Mouse (Mus musculus) retina, postnatal 7 days (tissue): ENCODE data around the gene Adgrl1.
A peak's percentile ranks its signal among the peaks of the same experiment; 100 is the strongest.
"Not testable (repeated sequence)": the region's sequence is repeated elsewhere in the genome, so short reads cannot be mapped to it uniquely, and the experiment has no call there.

Source experiments
- DNase-seq: peaks from one replicate; pipeline ENCODE4 v3.0.0-alpha.2; 2012; ENCODE audit warnings: low read depth, low spot score

Gene Adgrl1

DNA sequence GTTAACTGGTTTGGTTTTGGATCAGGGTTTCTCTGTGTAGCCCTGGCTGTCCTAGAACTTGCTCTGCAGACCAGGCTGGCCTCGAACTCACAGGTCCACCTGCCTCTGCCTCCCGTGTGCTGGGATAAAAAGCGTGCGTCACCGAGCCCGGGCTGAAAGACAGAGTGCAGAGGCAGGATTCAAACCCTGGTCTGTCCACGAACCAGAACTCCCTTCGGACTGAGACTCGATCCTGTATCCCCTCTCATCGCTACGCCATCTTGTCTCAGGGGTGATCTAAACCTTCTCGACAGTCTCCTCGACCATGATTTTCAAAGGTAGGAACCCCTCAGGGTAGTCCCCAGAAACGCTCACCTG, 54.8 kb downstream of the Adgrl1 start:
- no peak for DNase-seq

DNA sequence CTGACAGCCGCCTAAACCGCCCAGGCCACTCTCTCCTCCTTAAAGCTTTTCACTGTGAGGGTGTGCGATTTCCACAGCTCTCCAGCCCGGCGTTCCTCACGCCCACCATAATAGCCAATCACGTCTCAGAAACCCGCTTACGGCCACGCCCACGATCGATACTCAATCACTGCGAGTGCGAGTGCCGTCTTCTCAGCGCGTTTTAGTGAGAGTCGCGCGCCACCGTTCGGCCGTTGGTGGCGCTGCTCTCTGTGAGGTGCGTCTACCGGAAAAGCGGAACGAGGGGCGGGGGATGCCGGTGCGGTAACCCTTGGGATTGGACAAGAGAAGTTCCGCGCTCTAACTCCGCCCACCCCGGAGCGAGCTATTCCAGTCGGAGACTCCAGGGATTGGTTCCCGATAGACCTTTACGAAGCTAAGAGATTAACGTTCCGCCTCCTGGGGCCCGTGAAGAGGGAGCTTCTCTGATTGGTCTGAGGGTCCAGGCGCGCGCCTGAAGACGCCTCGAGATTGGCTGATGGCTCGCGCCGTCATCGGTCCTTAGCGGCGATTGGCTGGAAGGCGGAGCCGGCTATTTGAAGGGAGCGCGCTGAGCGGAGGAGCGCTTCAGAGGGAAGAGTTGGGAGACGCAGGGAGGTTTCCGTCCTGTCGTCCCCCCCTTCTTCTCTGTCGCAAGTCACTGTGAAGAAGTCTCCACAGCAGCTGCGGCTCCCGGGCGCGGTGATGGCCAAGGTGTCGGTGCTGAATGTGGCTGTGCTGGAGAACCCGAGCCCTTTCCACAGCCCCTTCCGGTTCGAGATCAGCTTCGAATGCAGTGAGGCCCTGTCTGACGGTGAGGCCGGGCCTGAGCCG, 55.4 kb downstream of the Adgrl1 start, which contains the start of the genes Gm10644 and Asf1b:
TSS of gene Gm10644 (minus strand) at position 100 of the 852 bp plus-strand sequence.
TSS of gene Asf1b (plus strand) at position 402 of the 852 bp plus-strand sequence.
- DNase-seq, result peak; percentile 99

- DNase-seq, result no peak
Measured at GRCm38 (mm10) chr8:83955958-83956218, 56.0 kb downstream of the Adgrl1 start.

- no peak for DNase-seq
Measured at GRCm38 (mm10) chr8:83956789-83957188, 56.9 kb downstream of the Adgrl1 start.

DNA sequence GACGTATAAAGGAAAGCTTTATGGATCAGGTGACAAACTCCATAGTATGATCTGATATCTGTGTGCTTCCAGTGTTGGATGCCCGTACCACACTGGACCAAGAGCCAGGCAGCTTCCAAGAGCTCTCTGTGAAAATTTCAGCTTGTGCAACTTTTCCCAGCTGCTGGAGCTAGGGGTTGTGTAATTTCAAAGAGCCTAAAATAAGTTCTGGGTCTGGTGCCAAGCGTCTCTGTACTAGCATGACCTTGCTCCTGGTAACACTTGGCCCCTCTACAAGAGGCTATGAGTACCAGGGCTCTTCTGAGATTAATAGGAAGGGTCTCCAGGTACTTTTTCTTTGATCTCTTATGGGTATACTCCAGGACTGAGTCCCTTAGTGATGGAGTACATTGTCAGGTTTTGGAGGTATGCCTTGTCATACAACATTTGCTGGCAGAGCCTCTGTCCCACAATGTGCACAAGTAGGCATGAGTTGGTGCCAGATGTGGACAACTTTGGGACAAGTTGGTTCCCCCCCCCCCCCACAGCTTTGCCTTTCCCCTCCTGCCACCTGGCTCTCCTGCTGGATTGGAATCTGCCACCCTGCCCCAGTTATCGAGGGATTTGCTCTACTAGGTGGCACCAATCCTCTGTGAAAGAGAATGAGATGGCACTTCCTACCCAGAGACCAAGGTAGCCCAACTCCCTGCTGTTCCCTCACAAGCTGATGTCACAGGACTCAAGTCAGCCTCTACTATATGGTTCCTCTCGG, 64.3 kb downstream of the Adgrl1 start:
- DNase-seq, result no peak

- DNase-seq, result no peak
Measured at GRCm38 (mm10) chr8:83967701-83968100, 67.8 kb downstream of the Adgrl1 start.

- DNase-seq, result no peak
Measured at GRCm38 (mm10) chr8:83971121-83971520, 71.2 kb downstream of the Adgrl1 start.

DNA sequence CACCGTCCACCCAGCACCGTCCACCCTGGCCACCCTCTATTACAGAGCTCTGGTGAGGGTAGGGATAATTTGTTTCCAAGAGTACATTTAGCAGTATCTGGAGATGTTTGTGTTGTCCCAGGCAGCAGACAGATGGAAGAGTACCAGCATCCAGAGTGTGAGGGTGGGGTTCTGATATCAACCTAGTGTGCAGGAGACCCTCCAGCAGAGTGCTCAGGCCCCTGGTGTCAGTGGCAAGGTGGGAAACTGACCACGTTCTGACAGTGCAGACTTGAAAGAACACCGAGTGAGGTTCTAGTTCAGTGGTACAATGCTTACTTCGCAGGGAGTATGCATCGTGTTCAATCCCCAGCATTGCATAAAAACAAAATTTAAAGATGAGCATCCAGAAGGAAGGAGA, 71.8 kb downstream of the Adgrl1 start:
- DNase-seq, result no peak

DNA sequence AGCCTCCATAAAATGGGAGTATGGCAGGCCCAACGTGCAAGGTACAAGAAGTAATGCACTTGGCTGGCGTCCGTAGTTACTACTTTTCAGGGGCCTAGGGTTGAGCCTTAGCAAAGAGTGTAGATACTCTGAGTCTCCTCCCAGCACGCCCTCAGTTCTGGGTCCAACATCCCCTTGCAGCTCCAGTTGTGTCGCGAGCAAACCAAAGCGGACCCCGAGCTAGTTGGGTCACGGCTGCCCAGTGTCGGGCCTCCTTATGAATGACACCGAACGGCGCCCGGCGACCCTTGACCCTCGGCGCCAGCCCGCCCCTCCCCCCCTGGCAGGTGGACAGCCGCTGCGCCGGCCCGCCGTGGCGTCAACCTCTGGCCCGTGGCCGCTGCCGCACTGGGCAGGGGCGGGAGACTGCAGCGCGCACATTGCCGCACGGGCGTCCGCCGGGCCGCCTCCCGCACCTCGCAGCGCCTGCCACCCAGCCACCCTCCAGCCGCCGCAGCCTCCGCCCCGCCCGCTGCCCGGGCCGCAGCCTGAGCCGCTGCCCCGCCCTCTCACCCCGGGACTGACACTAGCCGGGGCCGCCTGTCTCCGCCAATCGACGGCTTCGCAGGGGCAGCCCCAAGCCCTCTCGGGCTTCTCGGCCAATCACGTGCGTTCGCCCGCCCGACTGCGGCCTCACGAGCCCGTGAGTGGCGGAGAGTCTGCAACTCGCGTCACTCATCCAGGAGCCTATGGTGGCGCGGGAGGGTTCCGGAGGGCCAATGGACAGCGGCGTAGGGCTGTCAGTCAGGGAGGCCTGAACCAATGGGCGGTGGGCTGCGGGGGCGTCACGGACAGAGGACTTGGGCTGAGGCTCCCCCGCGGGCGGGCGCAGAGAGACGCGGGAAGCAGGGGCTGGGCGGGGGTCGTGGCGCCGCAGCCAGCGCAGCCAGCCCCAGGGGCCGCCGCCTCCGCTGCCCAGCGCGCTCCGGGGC, 72.5 kb downstream of the Adgrl1 start, which contains the start of gene Prkaca:
TSS of gene Prkaca (plus strand) at position 844 of the 971 bp plus-strand sequence.
- DNase-seq, result peak; percentile 96

DNA sequence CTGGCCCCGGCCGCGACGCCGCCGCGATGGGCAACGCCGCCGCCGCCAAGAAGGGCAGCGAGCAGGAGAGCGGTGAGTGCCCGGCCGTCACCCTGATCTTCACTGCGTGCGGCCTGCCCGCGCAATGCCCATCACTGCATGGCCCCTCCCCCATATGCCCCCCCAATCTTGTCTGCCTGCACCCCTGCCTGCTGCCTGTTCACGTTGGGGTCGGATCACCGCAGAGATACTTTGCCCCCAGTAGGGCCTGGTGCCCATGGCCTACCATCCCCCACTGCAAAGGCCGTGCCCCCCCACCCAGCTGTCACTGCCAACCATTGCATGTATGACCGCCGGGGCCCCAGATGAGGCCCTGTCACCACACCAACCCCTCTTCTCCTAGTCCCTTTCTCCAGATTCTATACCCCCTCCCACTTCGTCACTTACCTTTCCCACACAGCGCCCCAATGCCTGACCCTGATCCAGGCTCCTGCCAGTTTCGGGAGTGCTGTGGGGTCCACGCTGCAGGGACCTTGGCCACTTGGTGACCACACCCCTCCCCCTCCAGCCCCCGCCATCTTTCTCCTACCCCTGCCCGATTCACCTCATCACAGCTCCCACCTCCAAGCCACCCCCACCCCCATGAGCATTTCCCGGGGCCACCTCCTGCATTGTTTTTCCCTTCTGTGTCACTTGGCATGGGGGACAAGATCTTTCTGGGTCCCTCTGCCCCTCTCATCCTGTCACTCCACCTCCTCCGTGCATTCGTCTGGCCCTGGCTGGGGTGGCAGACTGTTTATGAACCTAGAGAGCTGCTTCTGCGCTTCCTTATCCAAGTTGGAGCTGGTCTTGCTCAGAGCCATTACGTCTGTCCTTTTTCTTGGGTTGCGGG, 73.5 kb downstream of the Adgrl1 start:
- DNase-seq, result peak; percentile 28

- DNase-seq, result no peak
Measured at GRCm38 (mm10) chr8:83974521-83974920, 74.6 kb downstream of the Adgrl1 start.

DNA sequence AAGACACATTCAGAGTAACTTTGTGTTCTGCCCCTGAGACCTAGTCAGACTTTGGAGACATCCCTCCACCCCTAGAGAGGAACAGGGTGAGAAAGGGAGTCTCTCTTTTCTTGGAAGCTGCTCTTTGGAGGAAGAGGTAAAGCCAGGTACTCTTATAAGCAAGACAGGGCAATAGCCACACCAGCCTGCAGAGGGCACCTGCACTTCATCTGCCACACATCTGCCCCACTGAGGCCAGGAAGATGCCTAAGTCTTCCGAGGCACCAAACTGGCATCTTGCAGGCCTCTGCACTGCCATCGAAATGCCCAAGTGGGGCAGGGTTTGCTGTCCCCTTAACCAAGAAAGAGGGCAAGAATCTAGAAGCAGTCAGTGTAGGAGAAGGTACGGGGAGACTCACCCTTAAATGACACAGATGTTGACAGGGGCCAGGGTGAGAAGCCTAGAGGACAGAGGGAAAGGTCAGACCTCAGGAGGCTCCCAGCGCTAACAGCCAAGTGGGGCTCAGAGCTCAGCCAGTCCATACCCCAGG, 76.3 kb downstream of the Adgrl1 start:
- DNase-seq, result no peak

- DNase-seq, result no peak
Measured at GRCm38 (mm10) chr8:83976779-83977350, 77.0 kb downstream of the Adgrl1 start.

- no peak for DNase-seq
Measured at GRCm38 (mm10) chr8:83977646-83978045, 77.7 kb downstream of the Adgrl1 start.

- no peak for DNase-seq
Measured at GRCm38 (mm10) chr8:83978200-83978599, 78.3 kb downstream of the Adgrl1 start.

DNA sequence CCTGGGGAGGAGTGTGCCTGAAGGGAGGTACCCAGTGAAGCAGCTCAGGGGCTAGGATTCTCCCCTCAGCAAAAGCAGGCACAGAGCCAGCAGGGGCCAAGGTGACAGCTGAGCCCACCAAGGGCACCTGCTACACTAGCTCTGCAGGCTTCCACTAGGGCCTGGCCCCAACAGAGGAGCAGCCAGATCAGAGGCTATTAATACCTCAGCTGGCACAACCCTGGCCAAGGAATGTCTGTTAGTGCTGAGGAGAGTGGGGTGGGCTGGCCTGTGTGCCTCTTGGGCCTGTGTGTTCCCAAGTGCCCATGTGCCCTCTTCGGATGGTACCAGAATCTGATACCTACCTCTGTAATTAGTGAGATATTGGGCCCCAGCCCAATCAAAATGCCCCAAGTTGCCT, 80.3 kb downstream of the Adgrl1 start:
- no peak for DNase-seq

DNA sequence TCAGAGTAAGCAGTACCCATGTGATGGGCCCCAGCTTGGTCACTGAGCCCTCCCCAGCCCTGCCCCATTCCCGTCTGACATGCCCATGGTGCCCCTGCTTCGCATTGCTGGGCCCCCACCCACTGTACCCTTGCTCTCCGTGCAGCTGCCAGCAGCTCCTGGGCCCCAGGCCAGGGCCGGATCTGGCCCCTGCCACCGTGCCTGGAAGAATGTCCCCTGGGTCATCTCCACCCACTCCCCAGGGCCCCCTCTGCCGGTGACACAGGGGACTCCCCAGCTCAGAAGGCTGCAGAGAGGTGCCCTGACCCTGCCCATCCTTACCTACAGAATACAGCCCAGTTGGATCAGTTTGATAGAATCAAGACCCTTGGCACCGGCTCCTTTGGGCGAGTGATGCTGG, 80.9 kb downstream of the Adgrl1 start:
- DNase-seq, result no peak

DNA sequence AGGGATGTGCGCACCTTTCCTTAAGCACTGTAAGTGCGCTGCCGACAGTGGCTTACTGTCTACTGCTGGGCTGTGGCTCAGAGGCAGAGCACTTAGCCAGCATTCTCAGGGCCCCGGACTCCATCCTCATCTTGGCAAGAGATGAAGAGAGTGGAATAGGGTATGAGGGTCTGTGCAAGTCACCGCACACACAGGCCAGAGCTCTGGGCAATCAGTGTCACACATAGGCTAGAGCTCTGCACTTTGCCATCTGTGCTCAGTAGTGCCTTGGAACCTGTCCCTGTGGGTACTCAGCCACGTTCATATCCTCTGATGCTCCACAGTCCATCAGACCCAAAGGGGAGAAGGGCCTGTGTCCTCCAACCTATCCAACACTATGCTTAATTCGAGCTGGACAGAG, 81.6 kb downstream of the Adgrl1 start:
- DNase-seq, result no peak

GRCm38 (mm10) chr8:83982449-83982848, 82.5 kb downstream of the Adgrl1 start:
- no peak for DNase-seq

- not testable (repeated sequence) for DNase-seq
Measured at GRCm38 (mm10) chr8:83983222-83983621, 83.3 kb downstream of the Adgrl1 start.
